Mouse (Mus musculus) brown adipose tissue, adult 24 weeks (tissue): ENCODE measurements at regions not wholly inside any gene's neighbourhood (a gene's known extent, or its start where the extent isn't known, plus 50 kb on each side); places are given as distances from the start of the nearest gene placed in this dataset.

Source experiments
- H3K27ac ChIP-seq: fragments of 200-500 bp; replicated peaks from 2 replicates; pipeline ENCODE4 v1.5.1; 2012; ENCODE audit warnings: low read depth, mild to moderate bottlenecking, low read length
- H3K4me1 ChIP-seq: fragments of 200-500 bp; 2 replicates; pipeline ENCODE4 v1.6.1; 2012; ENCODE audit warnings: low read length, mixed read lengths; ENCODE audit not compliant: control insufficient read depth, insufficient read depth, insufficient read length
- H3K4me3 ChIP-seq: fragments of 200-500 bp; 2 replicates; pipeline ENCODE4 v1.5.1; 2012; ENCODE audit warnings: low read depth, mild to moderate bottlenecking, low read length, moderate library complexity; ENCODE audit not compliant: insufficient read depth

- H3K4me3 ChIP-seq: no peak overlapping the region
- no peak overlapping the region for H3K27ac ChIP-seq
Observed at GRCm38 (mm10) chr2:114803928-114804327, 149.2 kb upstream of the Dph6 start.

GRCm38 (mm10) chr2:114805436-114806047 is 150.8 kb upstream of the Dph6 start:
- Histone ChIP-seq H3K4me1 (0 out of 2 replicates have a peak, but pooled peaks cover 4% of the 10 kb centered on the region), H3K4me3 (no peak overlapping the region), H3K27ac (no peak overlapping the region)

More at GRCm38 (mm10) chr2:114803928-114804327, 149.2 kb upstream of the Dph6 start:
- H3K4me1 ChIP-seq: 0 out of 2 replicates have a peak, but pooled peaks cover 4% of the 10 kb centered on the region

GRCm38 (mm10) chr2:114808046-114808445 is 153.3 kb upstream of the Dph6 start:
- Histone ChIP-seq H3K27ac (no peak overlapping the region), H3K4me3 (no peak overlapping the region), H3K4me1 (peaks cover 9% of the 10 kb centered on the region; the same call in 1 of the 2 replicates)

GRCm38 (mm10) chr2:114812141-114812902 is 157.6 kb upstream of the Dph6 start:
- Histone ChIP-seq H3K4me1 (peaks cover 5% of the 10 kb centered on the region; the same call in 1 of the 2 replicates), H3K27ac (peak overlapping the region; percentile 58), H3K4me3 (no peak overlapping the region)

- Histone ChIP-seq H3K4me1 (peaks cover 5% of the 10 kb centered on the region; the same call in 1 of the 2 replicates), H3K4me3 (no peak overlapping the region), H3K27ac (peak overlapping the region; percentile 58)
Observed at GRCm38 (mm10) chr2:114812903-114813290, 158.1 kb upstream of the Dph6 start.

GRCm38 (mm10) chr2:114822657-114823056 is 167.9 kb upstream of the Dph6 start:
- Histone ChIP-seq H3K27ac (no peak overlapping the region), H3K4me3 (no peak overlapping the region), H3K4me1 (no peaks in the 10 kb centered on the region)

GRCm38 (mm10) chr2:114828192-114828591 is 173.4 kb upstream of the Dph6 start:
- no peak overlapping the region for H3K4me3 ChIP-seq
- H3K4me1 ChIP-seq: no peaks in the 10 kb centered on the region
- no peak overlapping the region for H3K27ac ChIP-seq

GRCm38 (mm10) chr2:114835694-114836093 is 180.9 kb upstream of the Dph6 start:
- Histone ChIP-seq H3K27ac (no peak overlapping the region), H3K4me1 (no peaks in the 10 kb centered on the region), H3K4me3 (no peak overlapping the region)

GRCm38 (mm10) chr2:114843696-114844388 is 189.1 kb upstream of the Dph6 start:
- Histone ChIP-seq H3K27ac (no peak overlapping the region), H3K4me1 (no peaks in the 10 kb centered on the region), H3K4me3 (no peak overlapping the region)

- no peaks in the 10 kb centered on the region for H3K4me1 ChIP-seq
- no peak overlapping the region for H3K27ac ChIP-seq
- no peak overlapping the region for H3K4me3 ChIP-seq
Observed at GRCm38 (mm10) chr2:114844389-114844771, 189.6 kb upstream of the Dph6 start.

GRCm38 (mm10) chr2:114848439-114848838 is 193.7 kb upstream of the Dph6 start:
- no peak overlapping the region for H3K4me3 ChIP-seq
- H3K27ac ChIP-seq: no peak overlapping the region
- H3K4me1 ChIP-seq: no peaks in the 10 kb centered on the region

GRCm38 (mm10) chr2:114848914-114849313 is 194.2 kb upstream of the Dph6 start:
- Histone ChIP-seq H3K27ac (no peak overlapping the region), H3K4me3 (no peak overlapping the region), H3K4me1 (no peaks in the 10 kb centered on the region)

GRCm38 (mm10) chr2:114853715-114854530 is 199.2 kb upstream of the Dph6 start:
- Histone ChIP-seq H3K27ac (no peak overlapping the region), H3K4me3 (no peak overlapping the region), H3K4me1 (no peaks in the 10 kb centered on the region)

GRCm38 (mm10) chr2:114872272-114872671 is 217.5 kb upstream of the Dph6 start:
- no peak overlapping the region for H3K4me3 ChIP-seq
- no peak overlapping the region for H3K27ac ChIP-seq
- no peaks in the 10 kb centered on the region for H3K4me1 ChIP-seq

GRCm38 (mm10) chr2:114873090-114873489 is 218.3 kb upstream of the Dph6 start:
- Histone ChIP-seq H3K4me1 (no peaks in the 10 kb centered on the region), H3K27ac (no peak overlapping the region), H3K4me3 (no peak overlapping the region)
